Mouse (Mus musculus) brown adipose tissue, adult 24 weeks (tissue): ENCODE results near the gene Ralgps2. TPM values are rescaled to one million over a fixed set of nuclear protein-coding genes. Genes with fewer than 3 reads are reported as not detected.

Source experiments
- H3K27ac ChIP-seq: fragments of 200-500 bp; replicated peaks from 2 replicates; pipeline ENCODE4 v1.5.1; 2012; ENCODE audit warnings: low read depth, mild to moderate bottlenecking, low read length
- H3K4me1 ChIP-seq: fragments of 200-500 bp; 2 replicates; pipeline ENCODE4 v1.6.1; 2012; ENCODE audit warnings: low read length, mixed read lengths; ENCODE audit not compliant: control insufficient read depth, insufficient read depth, insufficient read length
- H3K4me3 ChIP-seq: fragments of 200-500 bp; 2 replicates; pipeline ENCODE4 v1.5.1; 2012; ENCODE audit warnings: low read depth, mild to moderate bottlenecking, low read length, moderate library complexity; ENCODE audit not compliant: insufficient read depth
- polyA plus RNA-seq: library from polyadenylated mRNA; stranded (reverse); fragments of >200 nt; gene quantifications from 2 replicates; pipeline ENCODE4 v1.2.4, GENCODE M21; 2012; ENCODE audit not compliant: missing spikeins, insufficient read depth, insufficient read length

The Ralgps2 gene
- polyA plus RNA-seq, 1 experiment, result 3.0 TPM

- Histone ChIP-seq H3K4me1 (no peaks in the 10 kb centered on the region), H3K27ac (no peak overlapping the region), H3K4me3 (no peak overlapping the region)
These were observed 50.6 kb downstream of the Ralgps2 start for GRCm38 (mm10) chr1:156888830-156889229.

DNA sequence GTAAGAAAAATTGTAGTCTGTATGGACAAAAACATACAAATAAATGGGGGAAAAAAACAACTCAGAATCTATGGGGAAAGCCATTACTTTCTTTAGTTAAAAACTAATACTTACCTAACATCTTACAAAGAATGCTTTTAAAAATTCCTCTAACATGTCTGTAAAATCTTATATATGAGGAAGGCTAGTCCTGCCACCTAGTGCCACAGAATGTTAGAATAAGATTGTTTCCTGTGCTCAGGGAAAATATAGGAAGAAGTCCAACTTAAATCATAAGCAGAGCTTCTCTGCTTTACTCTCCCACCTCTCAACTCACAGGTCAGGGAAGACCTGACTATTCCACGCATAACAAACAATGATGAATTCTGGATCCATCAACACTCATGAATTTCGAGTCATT lies 53.5 kb downstream of the Ralgps2 start:
- no peaks in the 10 kb centered on the region for H3K4me1 ChIP-seq
- no peak overlapping the region for H3K27ac ChIP-seq
- H3K4me3 ChIP-seq, result no peak overlapping the region

DNA sequence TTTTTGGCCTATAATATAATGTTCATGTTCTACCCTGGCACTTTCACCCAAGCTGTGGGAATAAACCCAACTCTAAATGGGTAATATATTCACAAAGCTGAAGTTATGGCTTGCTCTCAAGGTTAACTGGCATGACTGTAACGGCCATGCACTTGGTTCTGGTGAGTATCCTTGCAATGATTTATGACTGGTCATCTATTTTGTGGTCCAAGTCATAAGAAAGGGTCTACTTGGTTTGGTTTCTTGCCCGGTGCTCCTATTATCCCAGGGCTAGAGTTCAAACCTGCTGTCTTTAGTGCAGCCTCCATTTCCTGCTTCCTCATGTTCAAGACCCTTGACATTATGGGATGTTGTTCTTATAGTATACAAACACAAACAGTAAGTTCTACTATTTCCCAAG lies 54.6 kb downstream of the Ralgps2 start:
- H3K27ac ChIP-seq, result no peak overlapping the region
- no peak overlapping the region for H3K4me3 ChIP-seq
- no peaks in the 10 kb centered on the region for H3K4me1 ChIP-seq

DNA sequence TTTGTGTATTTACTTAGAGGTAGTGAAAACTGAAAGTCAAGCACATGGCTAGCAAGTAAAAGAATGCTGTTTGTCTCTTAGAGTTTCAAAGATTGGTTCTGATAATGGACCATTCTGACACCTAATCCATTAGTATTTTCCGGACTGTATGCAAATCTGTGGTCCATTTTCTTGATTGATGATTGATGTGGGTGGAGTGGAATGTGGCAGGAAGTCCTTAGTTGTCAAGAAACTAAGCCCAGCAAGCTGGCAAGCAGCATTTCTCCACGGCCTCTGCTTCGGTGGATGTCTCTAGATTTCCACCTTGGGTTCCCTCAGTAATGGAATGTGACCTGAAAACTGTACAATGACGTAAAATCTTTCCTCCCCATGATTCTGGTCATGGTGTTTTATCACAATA lies 68.8 kb downstream of the Ralgps2 start:
- Histone ChIP-seq H3K4me1 (no peaks in the 10 kb centered on the region), H3K4me3 (no peak overlapping the region), H3K27ac (no peak overlapping the region)

- no peaks in the 10 kb centered on the region for H3K4me1 ChIP-seq
- no peak overlapping the region for H3K27ac ChIP-seq
- H3K4me3 ChIP-seq, result no peak overlapping the region
These were observed 69.4 kb downstream of the Ralgps2 start for GRCm38 (mm10) chr1:156870028-156870427.

- no peaks in the 10 kb centered on the region for H3K4me1 ChIP-seq
- H3K4me3 ChIP-seq, result no peak overlapping the region
- H3K27ac ChIP-seq, result no peak overlapping the region
These were observed 75.2 kb downstream of the Ralgps2 start for GRCm38 (mm10) chr1:156864240-156864639.

DNA sequence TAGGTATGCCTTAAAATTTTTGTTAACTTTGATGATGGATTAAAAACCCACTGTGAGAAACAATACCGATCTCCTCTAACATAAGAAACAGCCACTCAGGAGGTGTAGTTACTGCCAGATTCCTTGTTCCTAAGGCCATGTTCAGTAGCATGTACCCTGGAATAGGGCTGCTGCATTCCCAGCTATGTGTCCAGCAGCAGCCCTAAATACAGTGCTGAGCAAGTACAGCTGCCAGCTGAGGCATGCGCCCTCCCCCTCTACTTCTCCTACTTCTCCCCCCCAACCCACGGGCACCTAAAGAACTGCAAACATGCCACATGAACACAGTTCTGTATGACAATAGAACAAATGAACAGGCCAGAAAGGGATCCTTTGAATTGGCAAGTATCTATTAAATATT lies 75.7 kb downstream of the Ralgps2 start:
- H3K4me3 ChIP-seq, result no peak overlapping the region
- no peaks in the 10 kb centered on the region for H3K4me1 ChIP-seq
- H3K27ac ChIP-seq, result no peak overlapping the region

GRCm38 (mm10) chr1:156861475-156862043 lies 77.9 kb downstream of the Ralgps2 start:
- no peaks in the 10 kb centered on the region for H3K4me1 ChIP-seq
- H3K4me3 ChIP-seq, result no peak overlapping the region
- no peak overlapping the region for H3K27ac ChIP-seq

DNA sequence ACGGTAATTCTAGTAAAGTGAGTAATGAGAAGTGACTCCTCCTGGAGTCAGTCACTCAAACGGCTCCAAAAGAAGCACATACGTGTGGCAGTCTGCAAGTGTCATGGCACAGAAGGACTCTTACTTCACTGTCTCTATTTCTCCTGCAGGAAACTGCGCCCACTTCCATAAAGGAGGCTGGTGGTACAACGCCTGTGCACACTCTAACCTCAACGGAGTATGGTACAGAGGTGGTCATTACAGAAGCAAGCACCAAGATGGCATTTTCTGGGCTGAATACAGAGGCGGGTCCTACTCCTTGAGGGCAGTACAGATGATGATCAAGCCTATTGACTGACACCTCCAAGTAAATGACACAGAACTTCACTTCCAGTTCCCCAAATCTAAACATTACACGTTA lies 79.2 kb downstream of the Ralgps2 start:
- H3K4me1 ChIP-seq, result no peaks in the 10 kb centered on the region
- H3K27ac ChIP-seq, result no peak overlapping the region
- H3K4me3 ChIP-seq, result no peak overlapping the region

DNA sequence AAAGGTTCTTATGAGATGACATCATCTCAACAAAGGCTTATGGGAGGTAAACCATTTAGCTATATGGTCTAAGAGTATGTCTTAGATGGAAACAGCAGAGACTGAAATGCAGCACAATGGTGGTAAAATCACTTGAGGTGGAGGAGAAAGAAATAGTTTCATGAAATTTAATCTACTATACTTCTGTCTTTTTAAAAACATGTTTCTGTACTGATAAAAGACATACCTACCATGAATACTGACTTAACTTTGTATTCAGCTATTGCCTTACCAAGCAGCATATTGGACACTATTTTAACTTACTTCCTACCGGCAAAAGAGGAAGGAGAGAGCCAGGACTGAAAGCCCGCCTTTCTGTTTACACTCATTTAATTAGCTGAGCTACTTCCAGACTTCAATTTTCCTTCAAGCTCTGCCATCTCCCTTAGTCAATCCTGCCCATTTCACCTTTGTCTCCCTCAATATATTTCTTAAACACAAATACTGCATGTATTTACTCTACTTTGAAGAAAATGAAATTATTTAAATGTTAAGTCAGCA lies 79.6 kb downstream of the Ralgps2 start:
- H3K4me3 ChIP-seq, result no peak overlapping the region
- H3K4me1 ChIP-seq, result no peaks in the 10 kb centered on the region
- no peak overlapping the region for H3K27ac ChIP-seq

- Histone ChIP-seq H3K4me1 (no peaks in the 10 kb centered on the region), H3K4me3 (no peak overlapping the region), H3K27ac (no peak overlapping the region)
These were observed 80.3 kb downstream of the Ralgps2 start for GRCm38 (mm10) chr1:156859156-156859555.

- no peaks in the 10 kb centered on the region for H3K4me1 ChIP-seq
- no peak overlapping the region for H3K27ac ChIP-seq
- H3K4me3 ChIP-seq, result no peak overlapping the region
These were observed 82.8 kb downstream of the Ralgps2 start for GRCm38 (mm10) chr1:156856666-156857065.

- Histone ChIP-seq H3K27ac (no peak overlapping the region), H3K4me1 (no peaks in the 10 kb centered on the region), H3K4me3 (no peak overlapping the region)
These were observed 84.9 kb downstream of the Ralgps2 start for GRCm38 (mm10) chr1:156854558-156854957.

DNA sequence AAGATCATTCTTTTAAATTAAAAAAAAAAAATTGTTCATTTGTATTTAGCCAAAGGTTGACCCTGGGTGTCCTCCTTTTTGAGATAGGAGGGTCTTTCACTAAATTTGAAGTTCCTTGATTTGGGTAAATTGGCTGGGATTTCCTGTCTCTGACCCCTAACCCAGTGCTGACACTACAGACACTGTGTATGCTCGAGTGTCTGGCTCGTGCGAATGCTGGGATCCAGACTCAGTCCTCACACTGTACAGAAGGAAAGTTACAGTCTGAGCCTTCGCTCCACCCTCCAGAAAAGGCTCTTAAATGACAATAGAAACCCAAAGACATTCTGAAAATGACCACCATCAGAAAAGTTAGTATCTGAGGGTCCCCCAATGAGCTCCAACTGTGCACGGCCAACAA lies 86.6 kb downstream of the Ralgps2 start:
- H3K27ac ChIP-seq, result no peak overlapping the region
- no peak overlapping the region for H3K4me3 ChIP-seq
- no peaks in the 10 kb centered on the region for H3K4me1 ChIP-seq

- no peaks in the 10 kb centered on the region for H3K4me1 ChIP-seq
- H3K27ac ChIP-seq, result no peak overlapping the region
- H3K4me3 ChIP-seq, result no peak overlapping the region
These were observed 87.0 kb downstream of the Ralgps2 start for GRCm38 (mm10) chr1:156852409-156852808.

GRCm38 (mm10) chr1:156847098-156847497 lies 92.3 kb downstream of the Ralgps2 start:
- Histone ChIP-seq H3K27ac (no peak overlapping the region), H3K4me1 (no peaks in the 10 kb centered on the region; the same call in 1 of the 2 replicates), H3K4me3 (no peak overlapping the region)
